Mouse (Mus musculus) embryonic fibroblast, embryonic 13.5 days (primary cell): ENCODE results near the gene Efcab3. TPM values are rescaled to one million over a fixed set of nuclear protein-coding genes. Genes with fewer than 3 reads are reported as not detected.
"Not testable (repeated sequence)": the region's sequence is repeated elsewhere in the genome, so short reads cannot be mapped to it uniquely, and the experiment has no call there.

Experiments
- H3K27ac ChIP-seq: 2 replicates; pipeline ENCODE4 v1.5.1; 2012; ENCODE audit warnings: low read length, control low read depth, inconsistent platforms; ENCODE audit not compliant: insufficient read depth
- H3K4me1 ChIP-seq: 2 replicates; pipeline ENCODE4 v1.6.1; 2011; ENCODE audit warnings: low read length; ENCODE audit not compliant: control insufficient read depth, insufficient read depth
- H3K4me3 ChIP-seq: 2 replicates; pipeline ENCODE4 v1.5.1; 2011; ENCODE audit warnings: mild to moderate bottlenecking, control low read depth, low read length; ENCODE audit not compliant: insufficient read depth
- CTCF ChIP-seq: IDR thresholded peaks from 2 replicates; pipeline ENCODE4 v1.5.1; 2011; ENCODE audit warnings: mild to moderate bottlenecking, control low read depth, low read length, moderate library complexity, borderline replicate concordance; ENCODE audit not compliant: insufficient read depth
- POLR2A ChIP-seq: IDR thresholded peaks from 2 replicates; pipeline ENCODE4 v1.6.1; 2011; ENCODE audit warnings: low read depth, mild to moderate bottlenecking, control low read depth, low read length, moderate library complexity
- polyA plus RNA-seq: library from polyadenylated mRNA; stranded (reverse); fragments of >200 nt; gene quantifications from 2 replicates; pipeline ENCODE4 v1.2.4, GENCODE M21; 2011; ENCODE audit warnings: low read depth; ENCODE audit not compliant: missing spikeins, insufficient read length

The Efcab3 gene
- not detected in 2 replicates for polyA plus RNA-seq

DNA sequence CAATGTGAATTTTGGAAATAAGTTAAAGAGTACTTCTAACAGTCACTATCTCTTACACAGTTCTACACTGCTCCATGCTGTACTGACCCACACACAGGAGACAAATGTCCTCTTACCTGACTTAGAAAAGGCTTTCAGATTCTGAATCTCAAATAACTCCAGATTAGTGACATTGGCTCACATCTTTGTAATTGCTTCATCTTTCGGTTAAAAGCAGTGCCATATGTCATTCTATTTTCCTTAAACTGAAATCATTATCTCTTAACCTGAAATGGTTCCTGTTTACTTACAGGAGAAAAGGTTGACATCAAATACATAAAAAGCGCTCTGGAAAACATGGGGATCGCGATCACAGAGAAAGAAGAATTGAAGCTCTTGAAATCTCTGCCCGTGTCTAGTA lies at the start of gene Efcab3:
Gene Efcab3, plus strand, starts transcription at position 301 of the 400 bp plus-strand sequence.
- no peak within 1 kb of the TSS for H3K4me3 ChIP-seq
- no peak for TF ChIP-seq POLR2A
- no peak for TF ChIP-seq CTCF
- no peaks in the 10 kb centered on the region for H3K4me1 ChIP-seq
- no peak within 1 kb of the TSS for H3K27ac ChIP-seq

DNA sequence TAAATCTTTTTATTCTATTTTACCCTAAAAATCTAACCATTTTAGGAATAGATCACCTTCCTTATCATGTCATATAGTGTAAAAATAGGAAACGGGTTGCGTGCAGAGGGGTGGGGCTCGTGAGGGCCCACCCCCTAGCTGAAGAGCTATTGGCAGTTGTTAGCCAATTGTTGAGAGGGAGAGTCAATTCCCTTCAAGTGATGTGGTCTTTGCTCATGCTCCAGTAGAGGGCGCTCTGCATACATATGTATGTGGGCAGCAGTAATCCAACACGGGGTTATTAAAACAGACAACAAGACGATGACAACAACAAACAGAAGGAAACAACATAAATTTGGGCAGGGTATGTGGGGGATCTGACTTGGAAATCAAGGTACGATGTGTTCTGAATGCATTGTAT lies 42.3 kb upstream of the Efcab3 start:
- TF ChIP-seq POLR2A (no peak), CTCF (no peak)

DNA sequence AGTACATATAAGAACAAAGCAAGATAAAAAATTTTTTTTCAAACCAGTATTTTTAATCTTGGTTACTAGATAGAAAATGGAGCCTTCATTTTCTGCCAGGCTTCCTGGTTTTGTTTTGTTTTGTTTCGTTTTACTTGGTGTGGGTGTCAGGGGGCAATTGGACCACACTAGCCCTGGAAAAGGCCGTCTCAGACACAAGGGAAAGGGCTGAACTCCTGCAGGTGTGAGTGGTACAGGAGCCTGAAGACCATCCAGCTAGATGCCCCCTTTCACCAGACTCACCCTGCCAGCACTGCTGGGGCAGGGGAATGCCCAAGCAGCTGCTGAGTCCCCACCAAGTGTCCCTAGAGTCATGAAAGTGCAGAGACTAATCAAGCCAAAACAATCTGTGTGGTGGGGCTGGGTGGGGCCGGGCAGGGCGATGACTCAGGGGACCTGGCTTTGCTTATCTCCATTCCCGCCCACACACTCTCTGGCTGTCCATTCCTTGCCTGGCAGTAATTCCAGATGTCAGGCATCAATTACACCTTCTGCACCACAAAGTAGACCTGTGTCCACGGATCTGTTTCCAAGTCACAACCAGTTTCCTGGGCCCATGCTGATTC lies 34.5 kb upstream of the Efcab3 start:
- H3K4me1 ChIP-seq = 0 out of 2 replicates have a peak, but pooled peaks cover 3% of the 10 kb centered on the region
- H3K4me3 ChIP-seq = no peak overlapping the region
- no peak overlapping the region for H3K27ac ChIP-seq
- TF ChIP-seq CTCF = no peak
- TF ChIP-seq POLR2A = no peak

More for the DNA sequence above, 42.3 kb upstream of the Efcab3 start:
- no peak overlapping the region for H3K4me3 ChIP-seq
- H3K27ac ChIP-seq = no peak overlapping the region
- no peaks in the 10 kb centered on the region for H3K4me1 ChIP-seq

DNA sequence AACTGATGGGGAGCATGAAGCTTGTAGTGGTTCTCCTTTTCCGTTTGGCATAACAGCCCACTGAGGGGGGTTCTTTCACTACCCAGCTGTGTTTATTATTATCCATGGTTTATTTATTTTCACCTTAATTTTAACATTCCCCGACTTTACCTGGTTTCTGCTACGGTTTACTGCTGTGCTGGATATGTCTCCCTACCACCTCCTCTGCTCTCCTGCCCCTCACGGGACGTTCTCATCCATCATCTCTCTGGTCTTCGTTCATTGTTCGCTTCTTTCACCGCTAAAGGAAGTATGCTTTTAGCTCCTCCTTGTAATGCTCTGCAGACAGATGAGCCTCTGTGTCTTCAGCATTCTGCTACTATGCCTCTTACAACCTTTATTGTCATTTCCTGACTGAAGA lies 33.9 kb upstream of the Efcab3 start:
- no peak overlapping the region for H3K4me3 ChIP-seq
- TF ChIP-seq CTCF = no peak
- no peak for TF ChIP-seq POLR2A
- no peak overlapping the region for H3K27ac ChIP-seq
- H3K4me1 ChIP-seq = 0 out of 2 replicates have a peak, but pooled peaks cover 3% of the 10 kb centered on the region

DNA sequence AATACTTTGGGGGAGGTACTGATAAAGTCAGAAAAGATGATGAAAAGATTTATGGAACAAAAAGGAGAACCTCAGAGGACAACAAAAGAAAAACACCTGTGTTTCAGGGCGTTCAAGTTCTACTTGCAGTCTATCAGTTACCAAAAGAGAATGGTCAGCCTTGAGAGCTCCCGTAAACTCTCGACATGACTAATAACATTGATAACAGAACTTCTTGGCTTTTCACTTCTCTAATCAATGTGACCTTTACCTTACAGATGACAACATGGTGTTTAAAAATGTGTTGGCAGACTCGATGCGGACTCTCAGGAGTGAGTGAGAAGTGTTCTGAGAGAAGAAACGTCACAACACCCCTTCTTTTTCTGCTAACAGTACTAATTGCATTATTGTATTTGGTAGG lies 33.2 kb upstream of the Efcab3 start:
- no peak overlapping the region for H3K4me3 ChIP-seq
- TF ChIP-seq CTCF (no peak), POLR2A (no peak)
- H3K4me1 ChIP-seq = 0 out of 2 replicates have a peak, but pooled peaks cover 3% of the 10 kb centered on the region
- H3K27ac ChIP-seq = no peak overlapping the region

DNA sequence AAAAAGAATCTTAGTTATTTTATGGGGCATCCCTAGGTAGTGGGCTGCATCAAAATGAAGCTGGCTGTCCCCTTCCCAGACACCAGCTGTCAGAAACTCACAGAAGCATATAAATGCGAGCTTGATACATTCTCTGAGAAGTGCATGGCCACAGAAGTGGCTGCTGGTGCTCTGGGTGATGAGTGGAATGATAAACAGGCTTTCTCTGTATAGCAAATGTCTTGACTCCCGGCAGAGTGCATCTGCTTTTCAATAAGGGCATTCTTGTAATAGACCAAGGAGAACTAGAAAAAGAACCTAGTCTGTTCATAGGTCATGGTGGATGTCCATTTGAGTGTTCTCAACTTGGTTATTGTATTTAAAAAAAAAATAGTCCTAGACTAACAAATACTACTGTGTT lies 32.3 kb upstream of the Efcab3 start:
- TF ChIP-seq CTCF = no peak
- TF ChIP-seq POLR2A = no peak
- H3K4me3 ChIP-seq = no peak overlapping the region
- 0 out of 2 replicates have a peak, but pooled peaks cover 3% of the 10 kb centered on the region for H3K4me1 ChIP-seq

DNA sequence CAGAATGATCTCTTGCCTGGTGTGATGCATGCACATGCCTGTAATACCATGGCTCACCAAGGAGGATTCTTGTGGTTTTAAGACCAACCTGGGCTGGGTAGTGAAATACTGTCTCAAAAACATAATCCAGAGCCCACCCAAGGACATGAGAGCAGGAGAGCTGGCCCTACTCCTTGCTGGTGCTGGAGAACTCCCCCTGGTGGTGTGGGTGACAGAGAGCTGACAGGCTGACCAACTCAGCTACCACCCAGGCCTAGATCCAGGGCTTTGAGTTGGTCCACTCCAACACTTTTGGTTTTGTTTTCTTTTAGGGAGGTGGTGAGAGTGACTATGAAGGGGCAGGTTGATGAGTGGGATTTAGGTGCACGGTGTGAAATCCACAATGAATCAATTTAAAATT lies 28.3 kb upstream of the Efcab3 start:
- Histone ChIP-seq H3K27ac (no peak overlapping the region), H3K4me1 (no peaks in the 10 kb centered on the region), H3K4me3 (no peak overlapping the region)
- TF ChIP-seq CTCF (no peak), POLR2A (no peak)

More for the DNA sequence above, 32.3 kb upstream of the Efcab3 start:
- H3K27ac ChIP-seq = no peak overlapping the region

DNA sequence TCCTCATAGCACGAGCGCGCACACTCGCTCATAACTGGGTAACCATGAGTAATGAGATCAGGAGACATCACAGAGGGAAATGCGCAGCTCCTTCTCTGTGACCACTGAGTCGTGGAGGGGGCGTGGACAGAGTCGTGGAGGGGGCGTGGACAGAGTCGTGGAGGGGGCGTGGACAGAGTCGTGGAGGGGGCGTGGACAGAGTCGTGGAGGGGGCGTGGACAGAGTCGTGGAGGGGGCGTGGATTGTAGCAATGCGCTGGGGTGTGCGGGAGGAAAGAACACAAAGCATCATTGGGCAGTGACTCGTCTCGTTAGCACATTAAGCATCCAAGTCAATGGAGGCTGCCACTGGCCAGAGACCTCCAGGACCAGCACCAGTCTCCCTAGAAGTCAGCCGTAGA lies 49.1 kb downstream of the Efcab3 start:
- H3K27ac ChIP-seq, H3K4me3 ChIP-seq, H3K4me1 ChIP-seq: not testable (repeated sequence)

DNA sequence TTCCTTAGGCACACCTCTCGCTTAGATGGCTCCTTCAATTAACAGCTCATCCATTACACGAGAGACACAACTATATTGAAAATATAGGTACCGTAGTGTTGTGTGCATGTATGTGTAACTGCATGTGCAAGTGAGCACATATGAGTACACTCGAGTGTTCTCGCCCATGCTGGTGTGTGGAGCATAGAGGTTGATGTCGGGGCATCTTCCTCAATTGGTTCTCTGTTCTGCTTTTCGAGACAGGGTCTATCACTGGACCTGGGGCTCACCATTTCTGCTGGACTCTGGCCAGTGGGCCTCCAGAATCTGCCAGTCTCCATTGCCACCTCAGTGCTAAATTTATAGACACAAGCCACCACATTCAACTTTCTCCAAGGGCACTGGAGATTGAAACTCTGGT lies 54.4 kb downstream of the Efcab3 start:
- H3K27ac ChIP-seq = no peak overlapping the region
- TF ChIP-seq POLR2A (no peak), CTCF (no peak)
- H3K4me3 ChIP-seq = no peak overlapping the region
- H3K4me1 ChIP-seq = peaks cover 4% of the 10 kb centered on the region; the same call in 1 of the 2 replicates

DNA sequence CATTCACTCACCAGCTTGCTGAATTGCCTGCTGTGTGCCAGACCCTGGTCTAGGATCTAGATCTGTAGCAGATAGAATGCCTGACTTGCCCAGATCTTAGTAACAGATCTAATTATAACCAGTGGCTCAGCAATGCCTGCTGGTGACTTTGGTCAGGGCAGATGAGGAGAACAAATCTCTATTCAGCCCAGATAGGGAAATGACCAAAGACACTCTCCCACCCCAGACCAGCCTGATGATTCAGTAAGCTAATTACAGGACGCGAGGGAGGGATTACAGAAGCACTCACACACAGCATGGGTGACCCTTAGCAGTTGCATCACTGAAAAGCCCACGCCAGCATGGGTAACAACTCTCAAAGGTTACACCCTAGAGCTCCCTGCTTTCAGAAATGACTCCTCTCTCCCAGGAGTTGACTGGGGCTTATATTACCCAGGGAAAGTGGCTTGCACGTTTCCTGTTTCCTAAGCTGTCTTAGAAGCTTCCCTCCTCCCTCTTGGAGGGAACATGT lies 57.2 kb downstream of the Efcab3 start:
- Histone ChIP-seq H3K4me1 (peaks cover 4% of the 10 kb centered on the region; the same call in 1 of the 2 replicates), H3K27ac (peak overlapping the region; percentile 21; the same call in 1 of the 2 replicates)
- TF ChIP-seq POLR2A (no peak), CTCF (no peak)

DNA sequence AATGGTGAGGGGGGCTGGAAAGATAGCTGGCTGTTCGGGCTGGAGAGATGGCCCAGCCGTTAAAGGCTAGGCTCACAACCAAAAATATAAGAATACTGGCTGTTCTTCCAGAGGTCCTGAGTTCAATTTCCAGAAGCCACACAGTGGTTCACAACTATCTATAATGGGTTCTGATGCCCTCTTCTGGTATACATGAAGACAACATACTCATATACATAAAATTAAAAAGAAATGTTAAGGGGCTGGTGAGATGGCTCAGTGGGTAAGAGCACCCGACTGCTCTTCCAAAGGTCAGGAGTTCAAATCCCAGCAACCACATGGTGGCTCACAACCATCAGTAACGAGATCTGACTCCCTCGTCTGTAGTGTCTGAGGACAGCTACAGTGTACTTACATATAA lies 58.4 kb downstream of the Efcab3 start:
- not testable (repeated sequence) for H3K4me1 ChIP-seq, H3K27ac ChIP-seq, H3K4me3 ChIP-seq

More for the DNA sequence above, 57.2 kb downstream of the Efcab3 start:
- no peak overlapping the region for H3K4me3 ChIP-seq
